Mouse (Mus musculus): ENCODE results near the gene H1f0.
A peak's percentile ranks its signal among the peaks of the same experiment; 100 is the strongest.
"Not testable (repeated sequence)": the region's sequence is repeated elsewhere in the genome, so short reads cannot be mapped to it uniquely, and the experiment has no call there.

Gene H1f0

DNA sequence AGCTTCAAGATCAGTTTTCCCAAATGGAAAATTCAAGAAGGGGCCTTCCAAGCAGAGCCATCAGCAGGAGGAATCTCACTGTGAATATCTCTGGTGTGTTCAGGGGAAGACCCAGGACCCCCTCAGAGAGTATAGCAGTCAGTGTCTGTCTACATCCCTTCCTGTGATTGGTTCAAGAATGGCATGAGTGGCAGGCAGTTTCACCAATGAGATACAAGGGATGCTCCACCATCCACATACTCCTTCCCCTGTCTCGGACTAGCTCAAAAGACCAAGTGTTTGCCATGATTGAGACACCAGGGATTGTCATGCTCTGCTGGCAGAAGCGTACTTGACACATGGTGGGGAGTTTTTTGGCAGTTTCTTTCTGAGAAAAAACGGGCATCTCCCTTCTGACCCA, 21.6 kb upstream of the H1f0 start:
- no peak for DNase-seq

DNA sequence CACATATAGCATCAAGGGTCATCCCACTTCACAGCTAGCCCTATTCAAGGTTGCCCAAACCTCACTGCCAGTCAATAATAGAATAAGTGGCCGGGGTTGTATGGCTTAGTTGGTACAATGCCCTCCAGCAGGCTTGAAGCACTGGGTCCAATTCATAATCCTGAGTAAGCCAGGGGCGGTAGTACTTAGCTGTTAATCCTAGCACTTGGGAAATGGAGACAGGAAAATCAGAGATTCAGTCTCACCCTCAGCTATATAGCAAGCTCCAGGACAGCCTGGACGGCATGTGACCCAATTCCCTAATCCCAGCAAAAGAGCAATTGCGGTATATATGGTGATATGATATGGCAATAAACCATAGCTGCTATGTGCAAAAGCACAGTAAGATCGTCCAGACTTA, 21.2 kb upstream of the H1f0 start:
- no peak for DNase-seq

DNA sequence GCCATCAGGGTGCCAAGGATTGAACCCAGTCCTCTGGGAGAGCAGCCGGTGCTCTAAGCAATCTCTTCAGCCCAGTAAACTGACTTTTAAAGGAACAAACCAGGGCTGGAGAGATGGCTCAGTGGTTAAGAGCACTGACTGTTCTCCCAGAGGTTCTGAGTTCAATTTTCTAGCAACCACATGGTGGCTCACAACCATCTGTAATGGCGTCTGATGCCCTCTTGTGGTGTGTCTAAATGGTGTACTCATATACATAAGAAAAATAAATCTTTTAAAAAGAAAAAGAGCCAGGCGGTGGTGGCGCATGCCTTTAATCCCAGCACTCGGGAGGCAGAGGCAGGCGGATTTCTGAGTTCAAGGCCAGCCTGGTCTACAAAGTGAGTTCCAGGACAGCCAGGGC, 20.4 kb upstream of the H1f0 start:
- DNase-seq, result not testable (repeated sequence)

DNA sequence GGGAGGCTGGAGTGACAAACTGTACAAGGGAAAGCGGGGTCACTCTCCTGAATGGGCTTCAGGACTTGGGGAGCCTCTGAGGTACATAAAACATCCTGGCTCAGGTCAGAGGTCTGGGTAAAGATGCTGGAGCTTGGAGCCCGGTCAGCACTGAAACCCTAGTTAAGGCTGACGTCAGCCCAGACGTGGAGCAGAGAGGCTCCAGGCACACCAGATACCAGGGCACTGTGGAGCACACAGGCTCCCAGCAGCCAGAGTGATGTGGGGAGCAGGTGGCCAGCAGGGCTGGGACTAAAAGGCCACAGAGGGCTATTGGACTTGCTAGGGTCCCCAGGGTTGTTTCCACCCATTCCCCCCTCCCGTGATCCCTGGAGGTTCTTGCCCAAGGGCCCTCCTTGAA, 18.5 kb upstream of the H1f0 start:
- no peak for DNase-seq

DNA sequence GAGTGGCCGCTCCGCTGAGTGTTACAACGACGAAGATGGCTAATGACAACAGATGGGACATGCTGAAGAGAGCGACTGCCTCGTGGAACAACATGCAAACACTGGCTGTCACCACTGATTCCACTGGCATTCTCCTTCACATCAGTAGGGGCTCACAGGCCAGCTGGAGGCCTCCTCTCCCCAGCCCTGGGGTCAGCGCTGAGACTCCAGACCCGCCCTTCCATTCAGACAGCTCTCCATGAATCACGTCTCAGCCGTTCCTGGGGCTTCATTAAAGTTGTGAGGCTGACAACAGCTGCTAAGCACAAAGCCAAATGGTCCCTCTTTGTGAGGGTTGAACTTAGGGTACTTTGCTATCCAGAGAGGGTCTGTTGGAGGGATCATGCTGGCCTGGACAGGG, 16.7 kb upstream of the H1f0 start:
- DNase-seq, result no peak

DNA sequence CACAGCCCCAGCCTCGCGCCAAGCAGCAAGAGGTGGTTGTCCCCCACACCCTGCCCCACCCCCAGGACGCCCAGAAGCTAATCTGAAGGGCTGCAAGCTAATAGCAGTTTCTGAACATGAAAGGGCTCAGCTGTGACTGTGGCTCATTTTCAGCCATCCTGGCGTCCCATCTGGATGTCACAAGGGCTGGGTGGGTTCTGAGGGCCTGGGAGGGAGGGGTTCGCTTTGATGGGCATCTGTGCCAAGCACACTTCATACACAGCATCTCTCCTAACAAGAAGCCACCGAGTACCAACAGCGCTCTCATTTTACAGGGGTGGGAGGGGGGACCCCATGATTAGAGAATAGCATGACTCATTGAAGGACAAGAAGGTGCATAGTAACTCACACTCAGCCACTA, 14.9 kb upstream of the H1f0 start:
- DNase-seq, result no peak

DNA sequence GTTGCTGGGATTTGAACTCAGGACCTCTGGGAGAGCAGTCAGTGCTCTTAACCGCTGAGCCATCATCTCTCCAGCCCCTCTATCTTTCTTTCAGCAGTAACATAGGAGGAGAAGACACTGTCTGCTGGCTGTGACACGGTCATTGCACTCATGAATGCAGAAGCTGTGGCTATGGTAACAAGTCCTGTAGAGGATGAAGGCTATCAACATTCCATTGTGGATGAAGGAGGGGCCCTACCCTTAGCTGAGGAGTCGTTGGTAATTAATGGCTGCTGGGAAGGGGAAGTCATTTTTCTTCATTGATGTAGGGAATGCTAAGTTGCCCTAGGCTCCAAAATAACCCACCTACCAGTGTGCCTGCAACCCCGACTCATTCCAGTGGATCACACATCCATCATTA, 10.1 kb upstream of the H1f0 start:
- DNase-seq, result no peak

DNA sequence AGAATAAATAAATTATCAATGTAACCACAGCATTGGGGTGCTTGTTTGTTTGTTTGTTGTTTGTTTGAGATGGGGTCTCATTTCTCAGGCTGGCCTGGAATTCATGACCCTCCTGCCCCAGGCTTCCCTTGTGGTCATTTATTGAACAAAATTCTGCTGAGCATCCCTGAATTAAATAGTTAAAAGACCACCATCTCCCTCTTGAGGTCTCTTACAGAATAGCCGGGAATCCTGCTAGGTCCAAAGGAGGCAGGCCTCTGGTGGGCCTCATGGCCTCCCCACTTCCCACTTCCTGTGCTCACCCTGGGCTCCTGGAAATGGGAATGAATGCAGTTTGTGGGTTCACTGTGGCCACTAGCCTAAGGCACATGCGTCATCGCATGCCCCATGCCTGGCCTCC, 9.4 kb upstream of the H1f0 start:
- no peak for DNase-seq

DNA sequence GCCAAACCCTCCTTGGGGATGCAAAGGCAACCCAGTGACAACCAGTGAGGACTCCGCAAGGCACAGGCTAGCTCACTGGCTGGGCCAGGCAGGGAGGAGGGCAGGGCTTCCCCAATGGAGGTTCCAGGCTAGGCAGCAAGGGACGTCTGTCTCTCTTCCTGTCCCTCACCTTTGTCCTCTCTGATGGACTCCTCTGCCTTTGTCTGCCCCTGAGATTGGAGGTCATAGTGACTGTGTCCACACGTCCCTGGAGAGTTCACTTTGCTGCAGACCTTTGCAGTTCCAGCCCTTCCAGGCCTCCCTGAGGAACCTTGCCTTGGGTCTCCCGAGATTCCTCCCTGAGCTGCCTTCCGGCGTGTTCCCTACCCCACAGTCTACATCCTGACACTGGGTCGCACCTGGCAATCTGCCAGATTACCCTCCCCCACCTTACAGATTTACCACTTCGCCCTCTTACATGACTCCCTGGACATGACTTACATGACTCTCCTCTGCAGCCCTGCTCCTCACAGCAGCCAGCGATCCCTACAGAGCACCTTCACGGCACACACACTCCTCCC, 5.5 kb upstream of the H1f0 start:
- DNase-seq, result peak; percentile 28

DNA sequence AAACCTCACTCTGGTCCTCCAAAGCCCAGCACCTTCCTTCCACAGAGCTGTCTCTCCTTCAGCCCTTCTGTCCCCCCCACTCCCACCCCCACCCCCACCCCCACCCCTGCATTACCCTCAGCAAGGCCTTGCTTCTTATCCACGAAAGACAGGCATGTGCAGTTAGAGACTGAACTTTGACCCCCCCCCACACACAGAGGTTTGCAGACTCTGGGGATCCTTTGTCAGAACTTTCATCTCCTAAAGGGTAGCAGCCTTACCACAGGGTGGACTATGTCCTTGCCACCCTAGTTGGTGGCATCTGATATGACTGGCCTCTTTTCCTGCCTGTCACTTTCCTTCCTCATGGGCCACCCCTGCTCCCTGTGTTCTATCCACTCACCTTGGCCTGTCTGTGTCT, 4.9 kb upstream of the H1f0 start:
- DNase-seq, result no peak

DNA sequence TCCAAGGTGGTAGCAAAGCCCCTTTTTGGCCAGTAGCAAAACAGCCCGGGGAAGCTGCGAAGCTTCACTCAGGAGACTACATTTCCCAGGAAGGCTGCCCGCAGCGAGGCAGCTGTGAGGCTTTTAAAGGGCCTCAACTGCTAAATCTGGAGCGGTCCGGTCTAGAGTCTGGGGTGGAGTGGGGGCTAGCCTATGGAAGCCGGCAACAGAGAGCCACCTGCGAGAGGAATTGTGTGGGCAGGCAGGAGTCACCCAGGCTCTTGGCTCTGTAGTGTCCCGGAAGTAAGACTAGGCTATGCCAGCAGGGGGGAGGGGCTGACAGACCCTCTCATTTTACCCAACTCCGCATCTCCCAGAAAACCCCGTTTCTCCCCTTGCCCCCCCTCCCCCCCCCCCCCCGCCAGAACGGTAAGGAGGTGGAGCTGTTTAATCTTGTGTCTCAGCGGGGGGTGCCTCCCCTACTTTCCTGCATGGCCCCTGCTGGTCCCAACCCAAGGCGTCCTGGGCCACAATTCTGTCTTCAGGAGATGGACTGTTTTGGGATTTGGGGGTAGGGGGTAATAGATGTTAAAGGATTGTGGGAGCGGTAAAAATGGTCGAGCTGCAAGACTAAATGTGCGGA, 2.5 kb upstream of the H1f0 start:
- peak; percentile 53 for DNase-seq

DNA sequence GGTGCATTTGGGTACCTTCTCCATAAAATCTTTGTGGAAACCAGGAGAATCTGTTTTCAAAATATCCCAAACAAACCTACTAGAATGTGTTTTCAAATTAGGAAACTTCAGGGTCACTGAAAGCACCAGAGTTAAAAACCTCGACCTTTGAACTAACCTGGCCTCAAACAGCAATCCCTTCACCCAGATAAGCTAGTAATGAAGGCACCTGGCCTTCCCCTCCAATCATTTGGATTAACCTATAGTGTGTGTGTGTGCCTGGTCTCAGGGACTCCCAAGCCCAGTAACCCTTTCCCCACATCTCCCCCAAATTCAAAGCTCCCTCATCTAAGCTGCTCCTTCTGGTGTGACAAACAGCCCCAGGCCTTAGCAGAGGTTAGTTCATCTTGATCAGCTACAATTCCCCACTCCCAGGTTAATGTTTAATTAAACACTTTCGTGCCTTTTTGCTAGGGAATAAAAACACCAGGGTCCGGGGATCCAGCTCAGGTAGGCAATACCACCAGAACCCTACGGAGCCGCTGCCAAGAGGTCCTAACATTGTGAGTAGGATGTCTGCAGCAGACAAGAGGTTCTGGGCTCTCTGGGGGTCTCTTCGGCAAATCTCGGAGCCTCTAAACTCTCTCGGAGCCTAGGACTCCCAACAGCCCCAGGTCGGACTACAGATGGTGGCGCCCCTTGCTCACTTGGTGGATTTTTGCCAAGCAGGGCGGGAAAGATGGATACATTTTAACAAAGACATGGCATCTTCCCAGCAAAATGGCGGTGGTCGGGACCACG, 1.5 kb upstream of the H1f0 start:
- DNase-seq, result peak; percentile 75

DNA sequence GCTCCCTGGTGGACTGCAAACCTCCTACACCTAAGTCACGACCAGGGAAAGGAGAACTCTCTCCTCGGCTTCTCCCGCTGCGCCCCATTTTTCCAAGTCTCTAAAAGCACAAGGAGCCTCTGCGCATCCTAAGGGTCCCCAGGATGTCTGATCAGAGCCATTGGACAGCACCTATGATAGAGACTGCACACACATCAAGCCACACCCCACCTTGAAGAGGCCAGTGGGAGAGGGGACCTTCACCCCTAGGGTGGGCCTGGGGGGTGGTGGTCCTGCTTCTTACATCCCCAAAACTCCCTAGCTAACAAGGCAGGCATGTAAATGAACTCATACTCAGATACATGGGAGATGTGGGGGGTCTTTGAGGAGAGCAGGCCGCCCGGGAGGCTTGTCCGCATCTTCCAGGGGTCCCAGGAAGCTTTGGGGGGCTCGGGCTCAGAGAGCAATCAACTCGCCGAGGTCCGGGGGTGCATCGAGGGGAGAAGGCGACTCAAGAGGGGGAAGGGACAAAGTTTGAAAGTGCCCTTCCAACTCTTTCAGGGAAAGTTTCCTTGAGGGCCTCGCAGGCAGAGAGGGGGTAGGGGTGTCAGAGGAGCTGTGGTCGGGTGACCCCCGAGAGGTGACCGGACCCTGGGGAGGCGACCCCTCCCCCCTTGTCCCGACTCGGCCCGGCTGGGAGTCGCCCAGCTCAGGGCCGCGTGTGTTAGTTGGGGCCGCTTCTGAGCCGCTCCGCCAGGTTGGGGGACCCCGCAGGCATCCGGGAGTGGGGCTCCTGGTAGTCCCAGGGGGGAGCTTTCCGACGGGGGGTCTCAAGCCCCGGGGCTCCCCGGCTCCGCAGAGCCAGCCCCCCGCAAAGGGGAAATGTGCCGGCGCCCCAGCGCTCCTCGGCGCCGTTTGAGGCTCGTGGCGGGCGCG, 702 bp upstream of the H1f0 start:
- peak; percentile 49 for DNase-seq

DNA sequence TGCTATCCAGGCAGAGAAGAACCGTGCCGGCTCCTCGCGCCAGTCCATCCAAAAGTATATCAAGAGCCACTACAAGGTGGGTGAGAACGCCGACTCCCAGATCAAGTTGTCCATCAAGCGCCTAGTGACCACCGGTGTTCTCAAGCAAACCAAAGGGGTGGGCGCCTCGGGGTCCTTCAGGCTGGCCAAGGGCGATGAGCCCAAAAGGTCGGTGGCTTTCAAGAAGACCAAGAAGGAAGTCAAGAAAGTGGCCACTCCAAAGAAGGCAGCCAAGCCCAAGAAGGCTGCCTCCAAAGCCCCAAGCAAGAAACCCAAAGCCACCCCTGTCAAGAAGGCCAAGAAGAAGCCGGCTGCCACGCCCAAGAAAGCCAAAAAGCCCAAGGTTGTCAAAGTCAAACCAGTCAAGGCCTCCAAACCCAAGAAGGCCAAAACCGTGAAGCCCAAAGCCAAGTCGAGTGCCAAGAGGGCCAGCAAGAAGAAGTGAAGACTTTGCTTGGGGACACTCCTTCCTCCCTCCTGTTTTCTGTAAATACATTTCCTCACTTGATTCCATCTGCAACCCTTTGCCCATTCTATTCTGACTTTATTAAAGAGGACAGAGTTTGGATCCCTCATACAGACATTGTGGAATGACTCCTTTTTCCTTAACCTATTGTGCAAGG, 704 bp downstream of the H1f0 start:
- no peak for DNase-seq

DNA sequence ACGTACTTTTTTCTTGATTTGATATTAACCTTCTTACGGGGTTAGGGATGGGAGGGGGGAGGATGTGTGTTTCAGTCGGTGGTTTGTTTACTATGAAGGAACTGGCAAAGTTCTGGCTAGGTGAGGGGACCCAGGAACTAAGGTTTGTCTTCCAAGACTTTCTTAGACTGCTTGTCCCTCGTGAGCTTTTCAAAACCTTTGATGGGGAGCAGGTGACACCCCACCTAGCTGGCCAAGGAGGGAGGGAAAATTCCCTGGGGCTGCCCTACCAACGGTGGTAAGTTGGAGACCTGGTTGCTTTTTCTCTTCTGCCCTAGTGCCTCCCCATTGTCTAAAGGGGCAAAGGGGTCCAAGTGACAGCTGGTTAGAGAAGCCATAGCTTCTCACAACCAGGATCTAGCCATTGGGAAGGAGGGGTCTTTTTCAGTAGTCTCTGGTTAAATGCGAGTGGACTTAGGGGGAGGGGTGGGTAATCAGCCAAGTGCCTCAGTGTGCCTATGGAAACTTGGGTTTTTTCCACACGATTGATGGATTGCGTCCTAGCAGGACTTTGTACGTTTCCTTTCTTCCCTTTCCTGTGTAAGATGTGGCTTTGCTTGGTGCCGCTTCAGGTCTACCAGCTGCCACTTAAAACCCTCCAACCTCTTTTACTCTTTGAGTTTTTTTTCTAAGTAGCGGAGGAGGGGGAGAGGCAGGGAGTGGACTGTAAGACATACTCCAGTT, 1.4 kb downstream of the H1f0 start:
- DNase-seq, result peak; percentile 34

DNA sequence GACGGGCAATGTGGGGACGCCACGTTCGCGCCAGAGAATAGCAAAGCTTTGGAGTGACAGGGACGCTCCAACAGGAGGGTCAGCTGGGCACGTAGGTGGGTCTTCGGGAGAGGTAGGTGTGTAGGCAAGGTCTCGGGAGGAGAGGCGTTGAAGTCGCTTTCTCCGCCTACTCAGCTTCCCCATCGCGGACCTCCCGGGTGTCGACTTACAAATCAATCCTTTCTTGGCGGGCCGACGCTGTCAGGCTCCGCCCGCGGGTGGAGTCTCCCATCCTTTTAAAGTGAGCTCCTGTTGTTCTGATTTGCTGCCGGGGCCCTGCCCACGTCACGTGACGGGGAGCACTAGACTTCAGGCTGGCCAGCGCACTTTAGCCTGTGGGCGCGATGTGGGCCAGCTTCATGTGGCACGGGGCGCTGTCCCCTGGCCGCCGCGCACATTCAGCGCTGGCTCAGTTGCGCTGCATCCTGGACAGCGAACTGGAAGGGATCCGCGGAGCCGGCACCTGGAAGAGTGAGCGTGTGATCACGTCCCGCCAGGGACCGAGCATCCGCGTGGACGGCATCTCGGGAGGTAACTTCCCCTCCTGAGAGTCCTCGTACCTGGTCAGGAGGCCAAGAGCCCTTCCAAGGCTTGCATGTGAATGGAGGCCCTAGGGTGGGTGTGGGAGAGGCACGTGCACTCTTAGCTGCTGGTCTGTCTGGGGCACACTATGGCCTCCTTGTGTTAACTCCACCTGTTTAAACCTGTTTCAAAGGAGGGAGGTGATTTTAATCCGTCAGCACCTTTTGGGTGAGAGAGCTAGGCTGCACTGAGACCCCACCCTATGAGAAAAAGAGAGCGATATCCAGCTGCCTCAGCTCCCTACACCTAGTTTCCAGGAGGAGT, 2.5 kb downstream of the H1f0 start:
- peak; percentile 98 for DNase-seq

DNA sequence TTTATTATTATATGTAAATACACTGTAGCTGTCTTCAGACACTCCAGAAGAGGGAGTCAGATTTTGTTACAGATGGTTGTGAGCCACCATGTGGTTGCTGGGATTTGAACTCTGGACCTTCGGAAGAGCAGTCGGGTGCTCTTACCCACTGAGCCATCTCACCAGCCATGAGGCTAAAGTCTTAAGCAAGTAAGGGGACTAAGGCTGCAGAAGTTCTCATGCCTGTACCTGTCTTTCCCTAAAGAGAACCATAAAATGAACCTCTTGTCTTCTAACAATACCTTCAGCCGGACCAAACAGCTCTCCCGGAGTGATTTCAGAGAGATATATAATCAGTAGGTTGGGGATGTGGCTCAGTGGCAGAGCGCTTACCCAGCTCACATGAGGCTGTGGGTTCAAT, 3.7 kb downstream of the H1f0 start:
- DNase-seq, result not testable (repeated sequence)

DNA sequence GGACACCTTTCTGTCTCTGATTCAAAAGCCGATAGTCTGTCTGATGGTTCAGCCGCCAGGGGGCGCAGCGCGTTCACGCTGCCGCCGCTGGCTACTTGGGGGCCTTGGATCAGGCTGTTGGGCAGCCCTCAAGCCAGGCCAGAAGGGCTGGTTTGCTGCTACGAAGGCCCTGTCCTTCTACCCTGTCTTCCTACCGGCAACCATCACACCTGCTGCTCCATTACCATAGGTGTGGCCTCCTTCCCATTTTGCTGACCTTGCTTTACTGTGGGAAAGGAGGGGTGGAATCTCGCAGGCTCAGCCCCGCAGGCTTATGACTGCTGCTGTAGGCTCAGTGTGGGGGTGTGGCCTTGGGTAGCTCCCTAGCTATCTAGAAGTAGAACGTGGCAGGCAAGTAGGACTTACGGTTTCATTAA, 9.7 kb downstream of the H1f0 start:
- peak; percentile 53 for DNase-seq

DNA sequence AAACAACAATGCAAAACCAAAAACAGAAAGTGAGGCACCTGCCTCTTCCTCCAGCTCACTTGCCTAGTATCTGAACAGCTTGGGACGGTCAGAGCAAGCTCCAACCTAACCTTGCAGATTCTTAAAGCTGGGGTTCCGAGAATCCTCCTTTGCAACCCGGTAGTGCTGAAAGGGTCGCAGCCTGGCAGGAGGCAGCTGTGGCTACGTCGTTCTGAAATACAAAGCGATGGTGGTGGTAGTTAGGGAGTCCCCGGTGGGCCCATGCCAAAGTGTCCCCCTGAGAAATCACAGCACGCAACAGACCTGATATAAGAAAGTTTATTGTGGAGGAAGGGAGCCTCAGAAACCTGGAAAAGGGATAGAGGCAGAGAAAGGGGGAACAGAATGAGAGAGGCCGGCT, 10.1 kb downstream of the H1f0 start:
- DNase-seq, result no peak

DNA sequence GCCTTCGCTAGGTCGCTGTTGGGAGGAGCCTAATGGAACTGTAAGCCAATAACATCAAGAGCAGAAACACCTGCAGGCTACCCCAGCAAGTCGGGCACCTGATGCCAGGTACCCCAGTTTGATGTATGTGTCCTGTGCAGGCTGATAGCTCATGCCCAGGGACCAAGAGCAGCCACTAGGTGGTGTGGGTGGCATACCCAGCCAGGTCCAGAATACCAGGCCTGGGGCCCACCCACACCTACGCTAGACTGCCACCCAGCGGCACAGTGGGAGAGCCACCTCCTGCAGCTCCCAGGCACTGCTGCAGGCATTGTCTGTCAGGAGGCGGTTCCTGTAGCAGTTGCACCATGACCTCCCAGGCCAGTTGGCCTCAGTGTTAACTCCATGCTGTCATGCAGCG, 10.6 kb downstream of the H1f0 start:
- peak; percentile 90 for DNase-seq

All from kidney, adult 11 months (tissue).